Mouse (Mus musculus) left cerebral cortex, postnatal 14 days (tissue): Measurements from ENCODE around the gene Cdh16. TPM values are rescaled to one million over a fixed set of nuclear protein-coding genes. Genes with fewer than 3 reads are reported as not detected.
"Not testable (repeated sequence)": the region's sequence is repeated elsewhere in the genome, so short reads cannot be mapped to it uniquely, and the experiment has no call there.

Experiments used
- DNase-seq, 2 experiments: peaks; one replicate each; pipeline ENCODE4 v3.0.0; 2021 to 2022; ENCODE audit warnings: low spot score in 2 of 2, mixed read lengths in 1 of 2
- intact Hi-C: fragments of 180-260 bp; cut with DNase I; formaldehyde crosslinking; loops from one replicate; pipeline ENCODE4 v1.15.1; 2025
- total RNA-seq, 2 experiments: library from RNA; stranded (reverse); gene quantifications; 2 replicates each; pipeline ENCODE4 v1.2.3; 2021

Cdh16 gene
- total RNA-seq, 2 experiments from 2014 or later: not detected

DNA sequence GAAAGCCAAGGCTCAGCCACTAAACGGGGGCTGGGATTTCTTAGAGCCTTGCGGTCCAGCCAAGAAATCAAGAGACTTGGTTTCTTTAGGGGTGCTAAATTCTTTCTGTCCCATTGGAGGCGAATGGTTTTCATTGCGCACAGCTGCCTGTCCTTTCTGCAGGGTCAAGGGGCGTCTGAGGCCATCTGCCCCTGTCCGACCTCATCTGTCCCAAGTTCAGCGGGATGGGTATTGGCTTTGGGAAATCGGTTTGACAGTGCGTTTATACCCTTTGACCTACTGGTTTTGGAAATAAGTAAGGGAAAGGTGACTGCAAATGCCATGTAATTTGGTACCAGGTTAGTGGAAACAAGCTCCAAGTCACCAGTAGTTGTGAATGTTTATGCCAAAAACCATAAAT lies 32.3 kb downstream of the Cdh16 start:
- intact Hi-C loops: no loop called here
- no peak for DNase-seq

DNA sequence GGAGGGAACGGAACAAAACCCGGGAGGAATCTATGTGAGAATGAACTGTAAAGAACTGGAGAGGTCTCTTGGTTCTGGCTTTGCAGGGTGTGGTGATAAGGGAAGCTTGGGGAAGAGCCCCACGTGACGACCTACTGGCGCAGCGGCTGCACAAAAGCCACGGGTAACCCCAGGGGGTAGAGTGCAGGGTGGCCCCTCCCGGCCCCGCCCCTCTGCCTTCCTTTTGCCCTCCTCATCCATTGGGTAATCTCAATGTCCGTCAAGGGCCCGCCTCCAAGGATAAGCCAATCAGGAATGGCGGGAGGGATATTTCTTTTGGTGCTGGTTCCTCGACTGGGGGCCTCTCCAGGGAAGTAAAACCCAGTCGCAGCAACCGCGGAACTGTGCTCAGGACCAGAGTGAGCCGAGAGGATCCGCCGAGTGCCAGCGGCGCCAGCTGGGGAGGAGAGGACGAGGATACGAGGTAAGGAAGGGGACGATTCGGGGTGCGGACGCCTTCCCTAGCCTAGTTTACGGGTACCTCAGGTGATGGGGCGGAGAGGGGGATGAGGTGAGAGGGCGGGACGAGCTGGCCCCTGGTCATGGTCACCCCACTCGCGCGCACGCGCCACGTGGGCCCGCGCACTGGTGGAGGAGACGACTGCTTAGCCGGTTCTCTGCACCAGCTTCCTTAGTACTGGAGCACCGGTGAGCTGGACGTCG lies 32.9 kb downstream of the Cdh16 start, which contains the start of gene Pdp2:
Pdp2 (plus strand) TSS at position 319 of the 702 bp plus-strand sequence.
- DNase-seq: peak; percentile 94
- intact Hi-C loops: no loop called here

DNA sequence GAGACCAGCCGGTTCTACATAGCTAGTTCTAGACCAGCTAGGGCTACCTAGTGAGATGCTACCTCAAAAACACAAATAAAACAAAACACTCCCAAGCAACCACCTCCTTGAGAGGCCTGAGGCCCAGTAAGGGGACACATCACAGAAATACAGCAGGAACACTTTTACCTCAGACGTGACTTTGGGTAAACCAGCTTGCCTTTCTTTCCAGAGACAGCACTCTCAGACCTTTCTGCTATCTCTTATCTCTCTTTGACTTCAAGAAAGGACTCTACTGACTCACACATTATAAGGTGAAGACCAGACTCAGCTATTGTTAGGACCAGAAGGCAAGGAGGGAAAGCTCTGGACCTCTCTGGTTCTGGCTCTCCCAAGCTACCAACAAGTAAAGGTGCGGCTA lies 33.9 kb downstream of the Cdh16 start:
- intact Hi-C loops: no loop called here
- DNase-seq: no peak

- DNase-seq: no peak
- intact Hi-C loops: no loop called here
Measured at GRCm38 (mm10) chr8:104584522-104584921, 39.7 kb downstream of the Cdh16 start.

- intact Hi-C loops: loop anchor here (10.0 kb wide), 2 partner anchors 233 to 323 kb away; partner anchors contain the start of gene Cklf
- DNase-seq: not testable (repeated sequence)
Measured at GRCm38 (mm10) chr8:104577606-104578005, 46.6 kb downstream of the Cdh16 start.

- intact Hi-C loops: loop anchor here (10.0 kb wide), 2 partner anchors 232 to 322 kb away; partner anchors contain the start of gene Cklf
Measured at GRCm38 (mm10) chr8:104576820-104577219, 47.4 kb downstream of the Cdh16 start.

DNA sequence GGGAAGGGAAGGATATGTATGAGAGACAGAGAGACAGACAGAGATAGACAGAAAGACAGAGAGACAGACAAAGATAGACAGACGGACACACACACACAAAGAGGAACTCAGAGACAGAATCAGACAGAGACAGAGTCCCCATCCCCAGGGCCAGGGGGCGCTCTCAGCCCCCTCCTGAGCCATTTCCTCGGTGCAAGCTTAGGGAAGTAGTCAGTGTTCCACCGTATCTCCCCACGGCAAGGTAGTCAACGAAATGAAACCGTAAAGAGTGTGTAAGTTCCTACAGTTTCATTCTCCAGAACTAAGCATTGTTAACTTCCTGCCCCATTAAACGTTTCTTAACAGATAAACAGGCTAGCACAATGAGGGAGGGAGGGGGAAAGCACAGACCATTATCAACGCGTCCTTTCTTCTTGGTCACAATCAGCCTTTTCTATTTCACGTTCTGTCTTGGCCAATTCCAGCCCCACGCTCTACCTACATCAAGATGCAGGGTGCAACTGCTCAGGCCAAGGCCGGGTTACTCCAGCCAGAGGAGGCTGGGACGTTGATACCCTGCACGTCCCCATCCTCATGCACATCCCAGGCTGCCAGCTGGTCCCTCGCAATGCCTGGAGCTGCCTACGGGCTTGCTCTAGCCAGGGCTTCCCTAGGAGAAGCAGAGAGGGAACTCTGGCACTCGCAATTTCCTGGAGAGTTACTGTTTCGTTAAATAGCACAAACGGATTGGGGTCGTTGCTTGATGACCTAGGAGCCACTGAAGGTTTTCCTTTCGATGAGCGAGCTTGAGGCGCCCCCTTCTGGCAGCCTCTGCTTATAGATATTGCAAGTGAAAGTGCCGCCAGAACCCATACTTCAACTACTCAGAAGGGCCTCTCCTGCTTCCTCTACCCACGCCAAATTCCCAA lies 53.5 kb downstream of the Cdh16 start:
- peak; percentile 73 to 86 for DNase-seq
- intact Hi-C loops: loop anchor here (5.0 to 10.0 kb wide), 3 partner anchors 33 to 316 kb away; partner anchors contain the start of gene Cklf

More at GRCm38 (mm10) chr8:104576820-104577219, 47.4 kb downstream of the Cdh16 start:
- no peak for DNase-seq

DNA sequence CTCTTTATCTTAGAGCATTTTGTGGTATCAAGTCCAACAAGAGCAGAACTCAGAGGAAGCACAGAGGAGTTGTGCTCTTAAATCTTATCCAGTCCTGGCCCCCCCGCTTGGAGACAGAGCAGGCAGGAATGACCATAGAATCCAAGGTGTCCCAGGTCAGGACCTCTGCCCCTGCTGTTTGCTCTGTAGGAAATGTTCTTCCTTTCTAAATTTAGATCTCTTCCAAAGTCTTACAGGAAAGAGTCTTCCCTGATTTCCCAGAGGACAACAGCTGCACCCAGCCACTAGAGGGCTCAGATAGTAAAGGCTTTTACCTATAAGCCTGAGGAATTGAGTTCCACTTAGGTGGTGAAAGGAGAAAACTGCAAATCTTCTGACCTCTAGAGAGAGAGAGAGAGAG lies 54.6 kb downstream of the Cdh16 start:
- intact Hi-C loops: no loop called here

GRCm38 (mm10) chr8:104565457-104565798 lies 58.8 kb downstream of the Cdh16 start:
- intact Hi-C loops: no loop called here
- no peak for DNase-seq

More for the DNA sequence above, 54.6 kb downstream of the Cdh16 start:
- DNase-seq: peak; percentile 43

DNA sequence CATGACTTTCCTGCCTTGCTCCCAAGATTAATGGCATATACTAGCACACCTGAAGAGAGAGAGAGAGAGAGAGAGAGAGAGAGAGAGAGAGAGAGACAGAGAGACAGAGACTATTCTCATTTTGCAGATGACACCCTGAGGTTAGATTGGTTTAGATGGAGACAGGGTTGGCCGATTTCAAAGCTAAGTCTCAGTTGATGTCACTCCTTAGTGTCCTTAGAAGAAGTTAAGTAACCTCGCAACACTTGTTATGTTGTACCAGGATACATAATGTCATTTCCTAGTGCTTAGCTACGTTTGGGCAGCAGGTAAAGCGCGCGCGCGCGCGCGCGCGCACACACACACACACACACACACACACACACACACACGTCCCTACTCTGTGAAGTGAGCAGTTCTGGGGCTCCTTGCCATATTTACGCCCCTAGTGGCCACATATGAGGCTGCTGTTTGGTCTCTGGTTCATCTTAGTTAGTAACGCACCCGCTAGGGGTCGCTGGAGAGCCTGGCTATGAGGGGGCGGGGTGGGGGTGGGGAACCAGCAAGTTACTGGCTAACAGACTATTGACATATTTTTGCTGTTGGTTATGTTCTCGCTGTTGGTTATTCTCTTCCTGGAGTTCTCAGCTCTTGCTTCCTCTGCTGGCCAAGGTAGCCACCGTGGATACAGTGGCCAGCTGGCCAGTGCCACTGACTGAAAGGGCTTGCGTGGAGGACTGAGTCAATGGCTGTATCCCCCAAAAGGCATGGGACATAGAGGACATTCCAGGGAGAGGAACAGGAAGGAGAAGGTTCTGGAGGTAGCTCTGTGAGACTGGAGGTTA lies 59.4 kb downstream of the Cdh16 start:
- peak; percentile 84 to 95 for DNase-seq
- intact Hi-C loops: no loop called here

DNA sequence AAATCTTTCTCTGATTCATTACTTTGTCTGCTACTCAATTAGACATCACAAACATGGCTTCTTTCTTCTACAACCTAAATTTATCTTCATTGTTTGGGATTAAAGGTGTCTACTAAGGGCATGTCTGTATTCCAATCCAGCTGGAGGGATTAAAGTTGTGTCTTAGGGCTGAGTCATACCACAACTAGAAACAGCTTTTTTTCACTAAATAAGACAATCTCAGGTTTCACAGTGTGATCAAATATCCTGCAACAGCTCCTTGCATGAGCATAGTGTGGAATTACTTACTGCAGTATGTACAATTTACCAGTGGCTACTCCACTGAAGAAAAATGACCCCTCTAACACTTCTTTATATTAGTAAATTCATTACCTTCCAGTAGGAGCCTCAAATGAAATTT lies 63.5 kb downstream of the Cdh16 start:
- no peak for DNase-seq
- intact Hi-C loops: no loop called here

DNA sequence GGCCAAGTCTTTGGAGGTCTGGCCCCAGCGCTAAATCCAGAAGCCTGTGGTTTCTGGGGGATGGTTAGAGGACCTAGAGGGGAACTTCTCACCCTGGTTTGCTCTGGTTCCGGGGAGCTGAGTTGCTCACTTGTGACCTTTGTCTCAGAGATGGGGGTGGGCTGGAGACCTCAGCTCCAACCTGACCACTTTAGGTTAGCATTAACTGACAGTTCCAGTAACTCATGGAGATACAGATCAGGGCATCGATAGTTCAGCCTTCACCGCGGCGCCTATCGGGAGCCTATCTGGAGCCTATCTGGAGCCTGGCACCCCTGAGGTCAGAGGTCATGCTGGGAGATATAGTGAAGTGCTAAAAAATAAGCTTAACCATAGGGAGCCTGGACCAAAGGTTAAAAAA lies 67.0 kb downstream of the Cdh16 start:
- no peak for DNase-seq
- intact Hi-C loops: no loop called here

- intact Hi-C loops: no loop called here
- no peak for DNase-seq
Measured at GRCm38 (mm10) chr8:104555191-104555590, 69.0 kb downstream of the Cdh16 start.

Other genes starting within 250 kb of the Cdh16 start
- gene Cmtm4, start 228.6 kb downstream of the Cdh16 start, total RNA-seq: 10 to 100 TPM; 71.3 to 72.9 TPM
- 100 to 1,000 TPM; 254 to 257 TPM for gene Dync1li2, start 181.3 kb downstream of the Cdh16 start, total RNA-seq
- gene Terb1, start 114.5 kb downstream of the Cdh16 start, total RNA-seq: 1 to 10 TPM; 1.0 to 1.6 TPM
- gene Nae1, start 89.8 kb downstream of the Cdh16 start, total RNA-seq: 10 to 100 TPM; 50.1 to 52.2 TPM
- gene Car7, start 89.7 kb downstream of the Cdh16 start, total RNA-seq: 10 to 100 TPM; 28.9 to 36.4 TPM
- 1 to 10 TPM; 8.8 to 9.0 TPM for gene Pdp2, start 32.9 kb downstream of the Cdh16 start, total RNA-seq
- gene Rrad, start 6.9 kb upstream of the Cdh16 start, total RNA-seq: 1 to 10 TPM; 4.8 to 5.1 TPM
- gene Ciao2b, start 17.6 kb upstream of the Cdh16 start, total RNA-seq: 10 to 100 TPM; 30.7 to 32.1 TPM
- gene Ces2a, start 109.6 kb upstream of the Cdh16 start, total RNA-seq: not detected
- gene Ces2b, start 207.2 kb upstream of the Cdh16 start, total RNA-seq: under 1 TPM; 0.46 to 0.47 TPM
- not detected for gene Ces2c, start 222.7 kb upstream of the Cdh16 start, total RNA-seq